Mouse (Mus musculus) cerebellum, adult 9-10 months (tissue): ENCODE results near the gene Zg16.
A peak's percentile ranks its signal among the peaks of the same experiment; 100 is the strongest.

Experiments
- DNase-seq: peaks from one replicate; pipeline ENCODE4 v3.0.0; 2022

The Zg16 gene

DNA sequence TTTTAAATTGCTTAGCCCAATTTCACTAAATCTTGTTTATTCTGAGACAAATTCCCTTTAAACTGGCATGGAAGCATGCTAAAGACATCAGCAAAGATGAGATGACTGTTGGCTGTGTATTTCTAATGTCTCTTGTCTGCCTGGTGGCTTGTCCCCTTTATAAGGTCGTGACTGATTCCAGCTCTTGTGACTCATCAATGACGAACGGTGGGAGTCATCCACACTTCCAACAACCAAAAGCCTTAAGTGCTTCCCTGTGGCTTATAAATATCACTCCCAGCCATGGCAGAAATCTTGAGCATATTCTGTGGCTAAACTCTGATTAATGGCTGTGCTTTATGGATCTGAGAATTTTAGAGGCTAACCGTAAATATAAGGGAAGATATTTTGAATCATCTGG lies 20.8 kb downstream of the Zg16 start:
- DNase-seq: no peak

GRCm38 (mm10) chr7:127065538-127065937 lies 21.6 kb downstream of the Zg16 start:
- no peak for DNase-seq

DNA sequence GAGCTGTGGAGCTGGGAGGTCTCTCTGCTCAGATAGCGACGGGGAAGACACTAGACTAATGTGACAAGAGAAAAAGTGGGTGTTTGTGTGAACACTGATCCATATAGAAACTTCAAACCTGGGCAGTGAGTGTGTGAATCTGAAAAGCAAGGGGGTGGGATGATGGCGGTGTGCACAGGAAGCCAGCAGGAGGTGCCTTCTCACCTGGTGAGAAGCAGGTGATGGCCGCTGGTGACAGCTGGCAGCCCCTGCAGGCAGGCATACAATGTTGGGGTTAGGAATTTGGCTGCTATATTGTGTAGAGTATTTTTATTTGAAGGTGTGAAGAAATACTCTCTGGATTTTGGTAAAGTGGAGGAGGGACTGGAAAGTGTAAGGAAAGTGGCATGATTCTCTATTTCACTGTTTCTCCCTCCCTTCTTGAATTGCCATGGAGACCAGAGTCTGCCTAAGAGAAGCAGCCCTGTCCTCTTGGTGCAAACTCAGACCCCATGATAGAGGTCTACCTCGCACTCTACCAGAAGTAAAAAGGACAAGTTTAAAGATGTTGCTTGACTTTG lies 32.0 kb downstream of the Zg16 start:
- no peak for DNase-seq

GRCm38 (mm10) chr7:127041851-127042672 lies 45.1 kb downstream of the Zg16 start, which contains the start of gene Kif22:
Gene Kif22 (minus strand): TSS chr7:127042471.
- peak; percentile 90 for DNase-seq

DNA sequence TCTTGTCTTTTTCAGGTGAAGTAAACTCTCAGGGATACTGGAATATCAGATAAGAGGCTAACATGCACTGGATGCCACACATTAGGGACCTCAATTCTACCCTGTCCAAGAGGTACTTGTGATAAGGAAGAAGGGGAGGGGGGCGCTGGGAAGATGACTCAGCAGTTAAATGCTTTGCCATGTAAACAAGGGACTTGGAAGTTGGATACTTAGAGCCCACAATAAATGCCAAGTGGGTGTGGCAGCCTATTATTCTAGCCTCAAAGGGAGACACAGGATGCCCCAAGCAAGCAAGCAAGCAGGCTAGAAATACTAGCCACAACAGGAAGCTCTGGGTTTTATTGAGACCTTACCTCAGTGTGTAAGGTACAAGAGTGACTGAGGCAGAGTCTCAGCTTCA lies 55.9 kb downstream of the Zg16 start:
- peak; percentile 33 for DNase-seq

DNA sequence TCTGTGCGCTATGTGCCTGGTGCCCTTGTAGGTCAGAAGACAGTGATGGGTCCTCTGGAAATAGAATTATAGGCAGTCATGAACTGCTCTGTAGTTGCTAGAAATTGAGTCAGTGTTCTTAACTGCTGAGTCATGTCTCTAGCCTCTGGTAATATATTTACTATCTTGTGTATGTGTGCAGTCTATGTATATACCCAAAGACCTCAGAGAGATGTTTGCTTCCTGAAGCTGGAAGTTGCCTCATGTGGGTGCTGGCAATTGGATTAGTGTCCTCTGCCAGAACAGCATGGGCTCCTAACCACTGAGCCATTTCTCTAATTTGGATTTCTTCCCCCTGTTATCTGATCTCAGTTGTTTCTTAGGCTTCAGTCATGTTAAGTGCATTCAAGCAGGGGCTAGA lies 57.0 kb downstream of the Zg16 start:
- DNase-seq: peak; percentile 34

- DNase-seq: no peak
These were observed 59.2 kb downstream of the Zg16 start for GRCm38 (mm10) chr7:127027885-127028284.

GRCm38 (mm10) chr7:127026984-127027726 lies 60.0 kb downstream of the Zg16 start, which contains the start of gene Maz:
Gene Maz (minus strand): TSS chr7:127027037.
- peak; percentile 100 for DNase-seq

DNA sequence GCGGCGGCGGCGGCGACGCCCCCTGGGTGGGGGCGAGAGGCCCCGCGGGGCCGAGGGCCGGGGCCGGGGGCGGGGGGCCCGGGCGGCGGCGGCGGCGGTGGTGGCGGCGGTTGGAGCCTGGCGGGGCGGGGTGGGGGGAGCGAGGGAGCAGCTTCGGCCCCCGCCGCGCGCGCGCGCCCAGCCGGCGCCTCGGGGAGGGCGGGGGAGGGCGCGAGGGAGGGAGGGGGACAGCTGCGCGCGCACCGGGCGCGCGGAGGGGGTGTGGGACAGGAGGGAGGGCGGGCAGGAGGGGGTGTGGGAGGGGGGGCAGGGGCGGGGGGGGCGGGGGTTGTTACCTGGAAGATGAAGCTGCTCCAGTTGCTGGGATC lies 60.5 kb downstream of the Zg16 start:
- no peak for DNase-seq

GRCm38 (mm10) chr7:127026161-127026600 lies 60.9 kb downstream of the Zg16 start:
- DNase-seq: peak; percentile 86

DNA sequence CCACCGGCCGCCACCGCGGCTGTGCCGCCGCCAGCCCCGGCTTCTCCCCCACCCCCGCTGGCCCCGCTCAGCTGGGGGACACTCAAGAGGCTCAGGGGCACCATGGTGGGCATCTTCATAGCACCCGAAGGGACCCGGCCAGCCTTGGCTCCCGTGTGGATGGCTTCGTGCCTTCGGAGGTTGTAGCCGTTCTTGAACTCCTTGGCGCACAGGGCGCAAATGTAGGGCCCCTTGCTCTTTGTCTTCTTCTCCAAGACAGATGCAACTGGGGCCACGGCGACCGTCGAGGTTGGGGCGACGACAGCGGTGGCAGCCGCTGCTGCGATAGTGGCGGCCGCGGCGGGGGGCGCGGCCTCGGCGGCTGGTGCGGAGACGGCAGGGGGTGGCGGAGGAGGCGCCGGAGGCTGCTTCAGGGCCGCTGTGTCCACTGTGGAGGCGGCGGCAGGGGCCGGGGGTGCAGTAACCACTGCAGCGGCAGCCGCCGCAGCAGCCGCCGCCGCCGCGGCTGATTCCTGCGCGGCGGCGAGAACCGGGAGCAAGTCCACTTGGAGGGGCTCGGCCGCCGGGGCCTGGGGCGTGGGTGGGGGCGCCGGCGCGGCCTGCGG lies 61.5 kb downstream of the Zg16 start:
- peak; percentile 78 for DNase-seq

GRCm38 (mm10) chr7:127024755-127025555 lies 62.2 kb downstream of the Zg16 start:
- peak; percentile 91 for DNase-seq

DNA sequence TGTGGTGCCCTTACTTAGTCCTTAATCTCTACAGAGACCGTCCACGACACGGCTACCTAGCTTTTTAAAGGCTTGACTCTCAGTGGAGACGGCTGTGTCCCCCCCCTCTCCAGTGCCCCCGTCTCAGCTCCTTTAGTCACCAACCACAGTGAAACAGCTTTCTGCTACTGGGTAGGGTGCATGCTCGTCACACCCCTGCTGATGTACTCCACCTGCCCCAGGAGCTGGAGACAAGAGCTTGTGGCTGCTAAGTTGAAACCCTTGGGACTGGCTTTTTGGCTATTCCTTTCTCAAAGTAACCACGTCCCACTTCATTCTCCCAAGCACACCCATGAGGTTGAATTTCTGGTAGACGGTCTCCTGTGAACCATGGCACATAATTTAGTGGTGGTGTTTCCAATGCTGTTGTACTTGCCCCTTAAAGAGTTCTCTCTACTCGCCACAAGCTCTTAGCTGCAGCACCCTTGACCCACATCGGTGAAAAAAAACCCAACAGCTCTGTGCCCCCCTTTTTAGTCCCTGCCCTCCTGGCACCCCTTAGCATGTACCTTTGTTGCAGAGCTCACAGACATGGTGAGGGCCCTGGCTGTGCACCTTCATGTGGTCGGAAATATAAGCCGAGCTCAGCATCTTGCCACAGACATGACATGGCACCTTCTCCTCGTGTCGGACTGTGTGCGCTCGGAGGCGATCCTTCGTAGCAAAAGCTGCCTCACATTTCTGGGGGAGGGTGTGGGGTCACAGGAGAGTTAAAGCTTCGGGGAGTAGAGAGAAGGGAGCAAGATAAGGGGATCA lies 63.0 kb downstream of the Zg16 start:
- peak; percentile 60 for DNase-seq

DNA sequence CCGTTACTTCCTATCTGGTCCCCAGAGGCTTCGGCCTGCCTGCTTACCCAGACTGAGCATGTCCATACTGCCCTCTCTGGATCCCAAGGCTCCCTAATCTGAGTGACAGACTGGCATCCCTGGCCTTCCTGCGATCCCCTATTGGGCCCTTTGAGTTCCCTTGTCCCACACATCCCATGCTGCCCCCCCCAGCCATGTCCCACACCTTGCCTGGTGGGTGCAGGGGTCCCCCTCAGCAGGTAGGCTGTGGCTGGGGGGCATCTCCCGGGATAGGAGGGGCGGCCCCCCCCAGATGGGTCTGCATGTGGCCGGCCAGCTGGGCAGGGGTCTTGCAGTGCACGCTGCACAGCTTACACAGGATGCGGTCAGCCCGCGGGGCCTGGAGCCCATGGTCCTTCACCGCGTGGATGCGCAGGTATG lies 63.8 kb downstream of the Zg16 start:
- DNase-seq: peak; percentile 76

GRCm38 (mm10) chr7:127022528-127023271 lies 64.4 kb downstream of the Zg16 start:
- DNase-seq: no peak

GRCm38 (mm10) chr7:127021563-127022527 lies 65.3 kb downstream of the Zg16 start:
- DNase-seq: peak; percentile 68

GRCm38 (mm10) chr7:127020901-127021562 lies 66.1 kb downstream of the Zg16 start, which contains the start of the genes Gm42742 and Prrt2:
Gene Gm42742 (minus strand): TSS chr7:127021097.
Gene Prrt2 (minus strand): TSS chr7:127021211.
- DNase-seq: peak; percentile 82

DNA sequence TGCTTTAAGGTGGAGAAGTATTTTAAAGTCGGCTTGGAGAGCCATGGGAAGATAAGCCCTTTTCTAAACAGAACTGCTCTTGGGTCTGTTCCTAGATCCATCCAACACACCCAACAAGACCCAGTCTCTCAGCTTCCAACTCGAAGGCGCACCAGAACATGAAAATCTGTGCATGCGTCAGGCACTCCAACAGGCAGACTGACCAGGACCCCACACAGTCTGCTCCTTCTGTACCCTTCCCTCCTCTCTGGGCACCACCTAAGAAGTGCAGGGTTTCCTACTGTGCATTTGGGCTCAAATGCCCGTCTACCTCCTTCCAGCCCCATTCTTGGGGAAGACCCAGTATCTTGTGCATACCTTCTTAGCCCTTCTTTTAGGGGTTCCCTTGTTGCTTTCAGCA lies 66.6 kb downstream of the Zg16 start:
- DNase-seq: peak; percentile 75

GRCm38 (mm10) chr7:127020031-127020430 lies 67.1 kb downstream of the Zg16 start:
- peak; percentile 75 for DNase-seq
